Mouse (Mus musculus): Measurements from ENCODE around the gene Stx11.
"Not testable (repeated sequence)": the region's sequence is repeated elsewhere in the genome, so short reads cannot be mapped to it uniquely, and the experiment has no call there.

Stx11 gene

DNA sequence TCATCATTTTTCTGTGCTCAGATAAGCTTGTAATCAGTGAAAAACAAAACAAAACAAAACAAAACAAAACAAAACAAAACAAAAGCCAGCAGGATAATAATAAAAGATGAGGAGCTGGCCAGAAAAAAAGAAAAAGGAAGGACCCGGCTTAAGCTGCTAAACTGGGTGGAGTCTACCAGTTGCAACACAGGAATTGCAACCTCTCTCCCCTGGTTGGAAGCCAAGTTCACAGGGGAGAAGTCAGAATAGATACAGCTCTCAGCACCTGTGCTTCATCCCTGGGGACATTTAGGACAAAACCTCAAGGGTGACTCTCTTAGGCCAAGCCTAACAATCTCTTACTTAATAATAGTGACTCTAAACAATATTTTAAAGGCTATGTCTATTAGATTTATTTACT is 8.3 kb downstream of the Stx11 start:
- no peak for DNase-seq

DNA sequence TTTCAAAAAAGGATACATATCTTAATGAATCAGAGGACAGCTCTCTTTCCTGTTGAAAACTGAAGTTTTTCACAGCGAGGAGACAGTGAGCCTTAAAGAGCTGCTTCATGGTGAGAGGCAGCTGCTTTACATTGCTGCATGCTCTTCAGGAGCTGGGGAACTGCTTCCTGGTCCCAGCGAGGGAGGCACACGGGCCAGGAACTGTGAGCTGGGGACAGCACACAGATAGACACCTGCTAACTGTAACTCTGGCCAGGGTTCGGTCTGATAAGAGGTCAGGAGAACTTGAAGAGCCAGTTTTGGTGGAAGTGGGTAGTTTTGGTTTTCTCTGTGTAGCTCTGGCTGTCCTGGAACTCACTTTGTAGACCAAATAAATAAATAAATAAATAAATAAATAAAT is 12.7 kb downstream of the Stx11 start:
- DNase-seq: not testable (repeated sequence)

DNA sequence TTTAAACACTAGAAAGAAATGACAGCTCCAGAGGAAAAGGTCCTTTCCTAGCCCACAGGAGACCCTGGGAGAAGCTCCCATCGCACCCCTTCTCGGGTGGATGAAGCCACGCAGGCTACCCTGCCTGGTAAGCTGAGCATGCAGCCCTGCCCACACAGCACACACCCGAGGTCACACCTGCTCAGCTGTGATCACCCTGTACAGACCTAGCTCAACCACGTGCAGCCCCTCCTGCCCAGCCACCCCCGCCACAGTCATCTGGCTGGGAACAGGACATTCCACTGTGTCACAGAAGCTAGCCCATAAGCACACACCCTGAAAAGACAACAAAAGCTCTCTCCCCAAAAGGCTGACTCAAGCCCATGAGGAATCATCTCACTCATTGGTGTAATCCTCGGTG is 14.8 kb downstream of the Stx11 start:
- no peak for DNase-seq

DNA sequence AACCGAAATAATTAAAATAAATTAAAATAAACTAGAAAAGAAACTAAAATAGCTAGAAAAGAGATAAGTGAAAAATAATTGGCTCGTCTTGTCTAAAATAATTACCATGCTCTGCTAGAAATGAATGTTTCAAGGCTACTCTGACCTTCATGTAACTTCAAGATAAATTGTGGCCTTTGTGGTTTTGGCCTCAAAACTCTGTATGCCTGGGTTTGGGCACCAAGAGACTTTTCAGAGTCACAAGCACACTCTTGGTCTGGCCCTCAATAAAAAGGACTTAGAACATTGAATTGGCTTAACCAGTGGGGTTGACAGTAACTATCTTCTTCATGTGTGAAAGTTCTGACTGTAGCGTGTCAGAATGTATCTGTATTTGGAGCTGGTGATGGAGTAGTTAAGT is 16.5 kb downstream of the Stx11 start:
- no peak for DNase-seq

DNA sequence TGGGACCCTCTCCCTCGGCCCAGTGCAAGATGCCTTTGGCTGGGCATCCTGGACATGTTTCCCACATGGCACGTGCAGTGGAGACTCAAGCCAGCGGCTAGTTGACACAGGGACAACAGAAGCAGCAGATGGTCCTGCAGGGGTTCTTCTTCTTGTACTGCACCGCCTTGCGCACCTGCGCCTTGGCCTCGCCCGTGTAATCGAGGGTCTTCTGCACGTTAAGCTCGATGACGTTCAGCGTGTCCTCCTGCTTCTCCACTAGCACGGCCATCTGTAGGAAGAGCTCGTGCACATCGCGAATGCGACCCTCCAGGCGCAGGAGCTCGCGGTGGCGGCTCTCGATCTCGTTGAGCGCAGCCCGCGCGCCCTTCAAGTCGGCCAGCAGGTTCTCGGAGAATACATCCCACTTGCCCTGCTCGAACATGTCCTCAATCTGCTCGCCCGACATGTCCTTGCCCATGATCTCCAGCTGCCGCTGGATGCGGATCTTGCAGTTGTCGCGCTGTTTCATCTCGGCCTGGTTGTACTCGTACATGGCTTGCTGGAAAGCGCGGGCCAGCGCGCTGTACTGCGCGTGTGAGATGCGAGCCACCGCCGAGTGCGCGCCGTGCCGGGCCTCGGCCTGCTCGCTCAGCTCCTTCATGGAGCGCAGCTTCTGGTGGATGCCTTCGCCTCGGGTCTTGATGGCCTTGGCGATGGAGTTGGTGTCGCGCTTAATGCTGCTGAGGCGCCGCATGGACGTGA is 22.9 kb downstream of the Stx11 start:
- peak; percentile 9 for DNase-seq

DNA sequence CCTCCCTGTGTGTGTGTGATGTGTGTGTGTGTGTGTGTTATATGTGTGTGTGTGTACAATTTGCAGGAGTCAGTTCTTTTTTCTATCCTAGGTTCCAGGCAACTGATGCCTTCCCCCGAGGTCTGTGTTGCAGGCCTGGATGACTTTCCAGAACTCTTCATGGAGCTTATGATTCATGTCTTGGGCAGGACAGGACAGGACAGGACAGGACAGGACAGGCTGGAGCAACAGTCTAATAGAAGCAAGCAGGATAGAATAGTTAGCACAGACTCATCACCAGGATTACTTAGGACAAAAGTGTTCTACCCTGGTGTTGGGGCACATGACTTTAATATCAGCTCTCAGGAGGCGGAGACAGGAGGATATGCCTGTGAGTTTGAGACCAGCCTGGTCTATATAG is 25.3 kb downstream of the Stx11 start:
- no peak for DNase-seq

DNA sequence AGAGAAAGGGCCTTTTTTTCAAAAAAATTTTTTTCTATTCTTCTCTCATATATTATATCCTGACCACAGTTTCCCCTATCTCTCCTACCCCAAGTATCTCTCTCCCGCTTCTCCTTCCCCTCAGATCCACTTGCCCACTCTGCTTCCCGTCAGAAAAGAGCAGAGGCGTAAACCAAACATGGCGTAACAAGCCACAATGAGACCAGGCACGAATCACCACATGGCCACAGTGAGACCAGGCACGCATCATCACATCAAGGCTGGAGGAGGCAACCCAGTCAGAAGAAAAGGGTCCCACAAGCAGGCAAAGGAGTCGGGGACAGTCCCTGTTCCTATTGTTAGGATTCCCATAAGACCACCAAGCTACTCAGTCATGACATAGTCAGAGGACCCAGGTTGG is 28.0 kb downstream of the Stx11 start:
- no peak for DNase-seq

DNA sequence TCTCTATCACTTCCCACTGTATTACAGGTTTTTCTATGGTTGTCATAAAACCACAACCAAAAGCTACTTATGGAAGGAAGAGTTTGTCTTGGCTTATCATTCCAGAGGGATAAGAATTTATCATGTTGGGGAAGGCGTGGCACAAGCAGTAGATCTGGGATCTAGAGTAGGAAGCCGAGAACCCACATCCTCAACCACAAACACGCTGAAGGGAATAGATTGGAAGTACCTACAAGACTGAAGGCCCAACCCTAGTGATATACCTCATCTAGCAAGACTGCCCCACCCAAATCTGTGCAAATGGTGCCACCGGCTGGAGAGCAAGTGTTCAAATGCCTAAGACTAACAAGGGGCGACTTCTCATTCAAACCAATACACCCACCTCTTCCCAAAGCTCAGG is 28.5 kb downstream of the Stx11 start:
- DNase-seq: no peak

DNA sequence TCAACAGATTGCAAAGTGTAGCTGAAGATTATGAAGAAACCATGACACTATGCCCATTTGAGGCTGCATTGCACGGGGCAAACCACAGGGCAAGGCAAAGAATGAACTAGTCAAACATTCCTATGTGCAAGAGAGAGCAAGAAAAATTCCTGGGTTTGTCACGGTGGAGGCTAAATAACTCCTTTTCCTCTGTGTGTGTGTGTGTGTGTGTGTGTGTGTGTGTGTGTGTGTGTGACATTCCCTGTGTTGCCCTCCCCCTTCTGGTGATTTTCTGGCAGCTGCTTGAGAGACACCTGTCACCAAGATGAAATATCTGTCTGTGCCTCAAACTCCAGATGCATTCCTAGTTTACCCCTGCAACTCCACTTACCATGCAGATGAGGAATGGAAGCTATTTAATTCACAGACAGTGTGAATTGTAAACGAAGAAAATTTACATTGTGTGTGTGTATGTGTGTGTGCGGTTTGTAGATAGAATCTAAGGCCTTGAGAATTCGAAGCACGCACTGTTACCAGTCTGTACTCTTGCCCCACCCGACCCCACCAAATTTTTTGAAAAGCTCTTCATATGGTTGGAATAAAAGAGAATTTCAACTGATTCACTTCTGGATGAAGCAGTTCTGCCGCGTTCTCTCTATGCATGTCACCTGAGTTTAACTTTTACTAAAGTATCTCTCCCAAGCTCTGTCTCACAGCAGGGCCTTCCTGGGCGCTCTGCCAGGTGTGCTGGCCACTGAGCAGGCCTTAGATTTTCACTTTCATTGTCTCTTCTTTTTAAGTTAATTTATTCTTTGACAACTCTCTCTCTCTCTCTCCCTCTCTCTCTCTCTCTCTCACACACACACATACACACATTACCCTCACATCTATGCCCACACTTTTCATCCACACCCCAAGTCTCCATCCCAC is 32.4 kb downstream of the Stx11 start:
- DNase-seq: no peak

DNA sequence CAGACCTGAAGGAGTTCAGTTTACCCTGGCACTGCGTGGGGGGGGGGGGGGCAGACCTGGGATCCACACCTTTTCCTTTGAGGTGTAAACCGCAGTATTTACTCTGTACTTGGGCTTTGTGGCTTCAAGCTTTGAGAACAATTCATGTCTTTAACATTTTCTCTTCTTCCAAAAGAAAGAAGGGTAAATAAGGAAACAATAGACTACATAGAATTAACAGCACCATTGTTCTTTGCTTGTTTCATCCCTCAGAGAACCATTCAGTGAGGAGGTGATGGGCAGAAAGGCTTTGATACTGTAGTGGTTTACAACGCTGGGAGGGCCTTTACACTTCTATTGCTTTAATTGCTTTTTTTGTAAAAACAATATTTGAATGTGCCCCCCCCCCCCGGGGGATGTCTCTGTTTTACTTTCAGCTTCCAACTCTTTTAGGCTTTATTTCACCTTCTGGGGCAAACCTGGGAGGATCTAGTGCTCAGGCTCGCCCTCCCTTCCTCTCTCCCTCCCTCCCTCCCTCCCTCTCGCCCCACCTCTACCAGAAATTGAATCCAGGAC is 33.7 kb downstream of the Stx11 start:
- no peak for DNase-seq

DNA sequence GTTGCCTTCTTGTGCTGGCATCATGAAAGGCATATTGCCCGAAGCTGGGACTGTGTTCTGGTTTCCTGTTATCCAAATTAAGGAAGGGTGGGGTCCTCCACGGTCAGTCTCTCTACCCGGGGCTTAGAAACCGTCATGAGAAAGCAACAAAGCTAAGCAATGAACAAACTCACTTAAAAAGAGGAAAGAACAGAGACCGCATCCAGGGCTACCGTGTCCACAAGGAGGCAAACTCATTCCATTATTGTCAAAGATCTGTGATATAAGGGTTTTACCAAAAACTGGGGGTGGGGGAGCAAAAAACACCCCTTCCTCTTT is 34.3 kb downstream of the Stx11 start:
- no peak for DNase-seq

DNA sequence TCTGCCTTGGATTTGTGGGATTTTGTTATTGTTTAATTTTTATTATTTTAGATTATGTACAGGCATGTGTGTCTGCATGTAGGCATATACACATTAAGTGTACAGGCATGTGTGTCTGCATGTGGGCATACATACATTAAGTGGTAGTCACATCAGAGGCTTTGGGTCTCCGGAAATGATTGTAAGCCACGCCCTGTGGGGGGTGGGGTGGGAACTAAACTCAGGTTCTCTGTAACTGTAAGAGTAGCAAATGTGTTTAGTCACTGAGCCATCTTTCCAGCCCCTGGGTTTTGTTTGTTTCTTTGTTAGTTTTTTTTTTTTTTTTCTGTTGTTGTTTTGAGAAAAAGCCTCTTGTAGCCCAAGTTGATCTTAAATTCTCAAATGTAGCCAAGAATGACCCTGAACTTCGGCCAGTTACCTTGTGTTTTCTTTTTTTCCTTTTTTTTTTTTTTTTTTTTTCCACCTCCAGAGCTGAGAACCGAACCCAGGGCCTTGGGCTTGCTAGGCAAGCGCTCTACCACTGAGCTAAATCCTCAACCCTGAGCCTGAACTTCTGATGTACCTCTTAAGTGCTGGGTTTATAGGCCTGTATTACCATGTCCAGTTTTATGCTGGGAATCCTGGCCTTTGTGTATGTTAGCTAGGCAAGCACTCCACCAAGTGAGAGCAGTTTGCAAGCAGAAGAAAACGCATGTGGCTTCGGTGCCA is 34.8 kb downstream of the Stx11 start:
- DNase-seq: no peak

DNA sequence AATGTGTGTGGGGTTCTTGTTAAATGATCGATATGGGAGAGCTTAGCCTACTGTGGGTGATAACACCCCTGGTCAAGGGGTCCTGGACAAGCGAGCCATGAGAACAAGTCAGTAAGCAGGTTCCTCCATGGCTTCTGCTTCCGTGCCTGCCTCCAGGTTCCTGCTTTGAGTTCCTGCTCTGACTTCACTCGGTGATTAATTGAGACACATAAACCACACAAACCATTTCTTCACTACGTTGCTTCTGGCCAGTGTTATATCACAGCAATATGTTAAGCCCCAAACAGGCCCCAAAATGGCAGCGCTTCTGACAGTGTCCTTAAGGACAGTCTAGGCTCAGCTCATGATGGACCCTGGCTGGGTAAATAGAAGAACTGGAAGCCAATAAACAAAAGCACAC is 35.9 kb downstream of the Stx11 start:
- DNase-seq: no peak

DNA sequence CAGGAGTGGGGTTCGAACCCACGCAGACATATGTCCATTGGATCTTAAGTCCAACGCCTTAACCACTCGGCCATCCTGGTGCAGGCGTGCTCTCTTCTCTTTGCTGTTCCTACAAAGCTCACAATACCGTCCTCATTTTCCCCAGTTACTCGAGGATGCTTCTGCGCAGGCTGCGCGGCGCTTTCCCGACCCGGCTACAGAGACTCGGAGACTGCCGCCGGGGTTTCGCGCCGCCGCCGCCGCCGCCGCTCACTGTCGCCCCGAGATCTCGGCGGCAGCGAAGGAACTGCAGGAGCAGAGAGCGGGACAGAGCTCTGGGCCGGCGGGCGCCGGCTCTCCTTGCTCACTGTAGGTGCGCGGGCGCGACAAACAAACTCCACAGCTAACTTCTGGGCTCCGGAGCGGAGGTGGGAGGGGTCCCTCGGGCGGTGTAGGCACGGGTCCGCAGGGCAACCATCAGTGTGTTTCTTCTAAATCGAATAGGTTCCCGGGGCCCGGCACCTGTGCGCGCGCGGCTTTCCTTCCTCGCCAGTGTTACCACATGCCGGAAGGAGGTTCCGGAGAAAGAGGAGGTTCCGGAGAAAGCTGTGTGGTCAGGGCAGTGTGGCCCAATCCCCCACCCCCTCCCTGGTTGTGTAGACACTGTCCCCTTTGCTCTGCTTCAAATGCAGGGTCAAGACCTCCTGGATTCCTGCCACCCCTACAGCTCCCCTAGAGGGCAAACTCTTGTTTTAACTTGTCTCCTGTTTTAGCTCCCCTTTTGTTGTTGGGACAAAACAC is 41.3 kb downstream of the Stx11 start:
- peak; percentile 98 for DNase-seq

DNA sequence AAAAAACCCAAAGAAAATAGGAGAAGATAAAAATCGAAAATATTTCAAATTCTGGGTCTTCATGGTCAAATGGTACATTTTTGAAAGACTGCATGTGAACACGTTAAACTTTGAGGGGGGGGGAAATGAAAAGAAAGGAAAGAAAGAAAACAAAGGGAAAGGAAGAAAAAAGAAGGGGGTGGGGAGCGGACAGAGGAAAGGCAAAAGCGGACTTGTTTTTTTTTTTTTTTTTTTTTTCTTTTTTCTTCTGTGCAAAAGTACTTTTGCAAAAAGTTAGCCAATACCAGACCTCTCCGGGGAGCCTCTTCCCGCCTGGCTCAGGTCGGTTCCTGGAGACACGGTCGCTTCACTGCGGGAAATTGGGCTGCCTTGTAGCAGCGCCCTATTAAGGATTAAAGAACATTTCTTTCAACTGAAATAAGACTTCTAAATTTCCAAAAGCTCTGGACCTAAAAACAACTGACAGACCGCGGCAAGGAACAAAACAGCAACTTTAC is 42.0 kb downstream of the Stx11 start:
- DNase-seq: no peak

DNA sequence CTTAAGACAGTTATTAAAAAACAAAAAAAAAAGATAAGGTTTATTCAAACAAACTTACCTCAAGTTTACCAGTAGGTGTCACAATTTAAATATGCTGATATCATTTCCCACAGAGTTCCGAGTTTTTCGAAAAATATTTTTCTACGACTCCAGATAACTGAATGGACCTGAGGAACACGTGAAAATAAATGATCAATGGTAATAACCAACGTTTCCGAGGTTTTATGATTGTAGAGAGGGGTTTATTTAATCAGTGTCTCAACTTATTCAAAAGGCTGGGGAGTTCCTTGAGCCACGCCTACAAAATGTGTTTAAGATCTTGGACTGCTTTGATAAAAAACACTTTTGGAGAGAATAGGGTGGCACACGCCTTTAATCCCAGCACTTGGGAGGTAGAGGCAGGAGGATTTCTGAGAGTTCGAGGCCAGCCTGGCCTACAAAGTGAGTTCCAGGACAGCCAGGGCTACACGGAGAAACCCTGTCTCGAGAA is 42.5 kb downstream of the Stx11 start:
- DNase-seq: peak; percentile 30

DNA sequence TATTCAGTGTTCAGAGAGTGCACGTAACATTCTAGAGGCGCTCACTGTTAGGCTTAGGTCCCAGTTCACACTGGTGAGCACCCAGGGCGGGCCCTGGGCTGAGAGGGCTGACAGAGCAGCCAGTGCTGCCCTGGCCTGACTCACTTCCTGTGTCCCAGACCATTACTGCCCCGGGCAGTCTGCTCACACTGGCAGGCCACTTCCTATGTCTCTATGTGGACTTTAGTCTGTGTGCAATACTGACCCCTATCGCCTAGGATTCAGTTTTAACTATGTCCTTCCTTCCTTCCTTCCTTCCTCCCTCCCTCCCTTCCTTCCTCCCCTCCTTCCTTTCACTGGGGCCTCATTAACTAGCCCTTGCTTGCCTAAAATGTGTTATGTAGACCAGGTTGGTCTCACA is 44.8 kb downstream of the Stx11 start:
- DNase-seq: no peak

DNA sequence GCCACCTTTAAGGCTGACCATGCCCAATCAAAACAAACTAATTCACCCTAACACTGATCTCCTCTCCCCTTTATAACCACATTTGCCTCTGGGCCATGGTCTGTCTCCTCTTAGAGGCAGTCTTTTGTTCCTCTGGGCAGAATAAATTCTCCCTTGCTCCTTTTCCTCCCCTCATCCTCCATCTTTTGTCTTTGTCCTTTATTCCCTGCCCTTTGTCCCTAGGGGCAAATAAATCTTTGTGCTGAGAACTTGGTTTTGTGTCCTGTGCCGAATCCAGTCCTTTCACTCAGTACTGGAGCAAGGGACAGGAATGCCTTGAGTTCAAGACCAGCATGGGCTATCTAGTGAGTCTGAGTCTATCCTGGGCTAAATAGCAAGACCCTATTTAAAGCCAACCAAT is 46.5 kb downstream of the Stx11 start:
- no peak for DNase-seq

DNA sequence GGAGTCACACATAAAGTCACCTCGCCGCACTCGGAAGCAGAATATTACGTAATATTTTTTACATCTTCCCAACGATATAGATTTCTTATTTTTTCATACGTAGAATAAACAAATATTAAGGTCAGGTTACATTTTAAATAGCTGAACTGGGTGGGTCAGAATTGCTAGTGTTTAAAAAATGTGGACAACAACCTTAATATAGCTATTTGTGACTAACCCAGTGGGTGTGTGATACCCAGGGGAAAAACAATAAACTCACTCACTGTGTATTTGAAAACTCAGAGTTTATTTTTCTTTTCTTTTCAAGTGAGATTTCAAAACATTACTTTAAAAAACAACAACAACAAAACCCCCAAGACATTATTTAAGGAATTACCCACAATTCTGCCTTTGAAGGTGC is 47.7 kb downstream of the Stx11 start:
- DNase-seq: no peak

DNA sequence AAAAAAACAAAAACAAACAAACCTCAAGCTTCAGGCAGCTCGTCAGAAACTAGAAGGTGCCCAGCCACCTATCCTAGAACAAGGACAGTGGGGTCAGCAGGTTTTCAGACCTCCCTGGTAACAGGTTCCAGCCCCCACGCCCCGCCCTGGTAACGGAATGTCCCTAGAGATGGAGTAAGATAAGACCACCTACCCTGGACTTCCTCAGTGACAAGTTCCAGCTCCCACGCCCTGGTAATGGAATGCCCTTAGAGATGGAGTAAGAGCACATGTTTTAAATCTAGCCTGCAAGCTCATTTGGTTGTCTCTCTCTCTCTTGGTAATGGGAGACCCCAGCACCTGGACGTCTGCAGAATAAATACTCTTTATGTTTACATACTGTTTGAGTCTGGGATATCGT is 48.3 kb downstream of the Stx11 start:
- no peak for DNase-seq

DNA sequence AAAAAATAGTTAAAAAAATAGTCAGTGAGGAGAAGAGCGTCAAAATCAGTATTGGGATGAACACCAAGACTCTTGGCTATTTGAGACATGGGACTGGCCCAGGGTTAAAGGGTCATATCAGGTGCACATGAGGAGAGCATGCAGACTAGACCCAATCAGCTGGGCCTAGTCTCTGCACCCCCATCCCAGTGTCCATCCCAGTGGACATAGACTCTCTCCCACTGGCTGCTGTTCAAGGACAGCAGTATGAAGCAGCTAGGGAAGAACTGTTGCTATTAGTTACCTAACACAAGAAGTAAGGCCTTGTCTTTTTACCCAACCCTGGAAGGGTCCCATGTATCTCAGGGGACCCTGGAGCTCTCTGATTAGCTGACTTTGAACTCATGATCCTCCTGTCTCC is 49.9 kb downstream of the Stx11 start:
- DNase-seq: no peak

DNA sequence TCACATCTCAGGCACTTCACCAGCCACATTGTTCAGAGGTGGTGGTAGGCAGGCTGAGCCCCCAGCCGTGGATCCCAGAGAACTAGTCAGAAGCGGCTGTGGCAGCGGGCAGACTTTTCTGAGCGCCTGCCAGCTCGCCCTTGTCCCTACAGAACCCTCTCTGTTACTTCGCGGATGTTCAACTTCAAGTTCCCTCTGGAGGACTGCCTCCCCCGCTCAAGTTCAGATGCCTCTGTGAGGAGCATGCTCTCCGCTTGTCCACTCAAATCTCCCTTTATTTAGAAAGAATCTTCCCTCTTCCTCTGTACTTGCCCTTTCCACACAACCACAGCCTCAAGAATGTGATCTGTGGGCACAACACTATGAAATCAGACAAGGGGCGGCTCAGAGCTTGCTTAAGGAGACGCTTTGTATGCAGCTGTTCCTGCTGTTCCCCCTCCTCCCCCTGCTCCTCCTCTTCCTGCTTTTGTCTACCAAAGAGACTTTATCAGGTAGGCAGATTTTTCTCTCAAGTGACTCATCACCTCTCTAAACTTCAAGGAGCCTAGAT is 52.0 kb downstream of the Stx11 start:
- no peak for DNase-seq
